Comparison of ENCODE assay signal across 46 mouse cellular contexts in genomic region chr16:44877595-44877994, GRCm38 (mm10). TPM values are rescaled to one million over a fixed set of nuclear protein-coding genes. Genes with fewer than 3 reads are reported as not detected.
"Had no signal": no experiment of that assay in that cellular context is flagged by ENCODE, and none has a peak within 500 bp of the region (broad histone marks: within the 10 kb centered on the region; RNA-seq: fewer than 3 reads in every experiment).

No protein-coding gene starts in this region.

- H3K4me3 ChIP-seq: heart, embryonic 12.5 days; heart, embryonic 13.5 days; heart, embryonic 15.5 days; hindbrain, embryonic 10.5 days; hindbrain, embryonic 12.5 days; hindbrain, embryonic 13.5 days; hindbrain, embryonic 15.5 days; intestine, embryonic 15.5 days; kidney, embryonic 15.5 days; layer of hippocampus, adult 2 months; left cerebral cortex, adult 2 months had no signal

- H3K9me3 ChIP-seq: heart, embryonic 12.5 days; heart, embryonic 13.5 days; heart, embryonic 15.5 days; hindbrain, embryonic 10.5 days; hindbrain, embryonic 12.5 days; hindbrain, embryonic 13.5 days; hindbrain, embryonic 15.5 days; intestine, embryonic 15.5 days; kidney, embryonic 15.5 days had no signal

- DNase-seq: heart, postnatal 10 days; heart, postnatal 14 days; heart, postnatal 36 days; heart, postnatal 4 days; kidney, adult 11 months; kidney, adult 18-20 months; kidney, adult 2 months; kidney, adult 8-10 months; kidney, adult 9 months; kidney, postnatal 10 days; kidney, postnatal 14 days; kidney, postnatal 25 days; kidney, postnatal 36 days; kidney, postnatal 4 days; layer of hippocampus, adult 9-11 months; layer of hippocampus, postnatal 36 days had no signal

- ATAC-seq: hindbrain, embryonic 16.5 days; hindbrain, postnatal 0 days; inflammation-experienced regulatory T-cells, adult 6 months; intestine, embryonic 15.5 days; intestine, embryonic 16.5 days; intestine, postnatal 0 days had no signal

- H3K27me3 ChIP-seq: heart, embryonic 12.5 days; heart, embryonic 13.5 days; heart, embryonic 15.5 days; hindbrain, embryonic 12.5 days; hindbrain, embryonic 13.5 days; hindbrain, embryonic 15.5 days; intestine, embryonic 15.5 days; kidney, embryonic 15.5 days had no signal

- H3K9ac ChIP-seq: heart, embryonic 12.5 days; heart, embryonic 13.5 days; heart, embryonic 15.5 days; hindbrain, embryonic 12.5 days; hindbrain, embryonic 13.5 days; hindbrain, embryonic 14.5 days; hindbrain, embryonic 15.5 days; intestine, embryonic 15.5 days; kidney, embryonic 15.5 days had no signal

- H3K27ac ChIP-seq: heart, embryonic 13.5 days; heart, embryonic 15.5 days; hindbrain, embryonic 10.5 days; hindbrain, embryonic 12.5 days; hindbrain, embryonic 13.5 days; hindbrain, embryonic 14.5 days; hindbrain, embryonic 15.5 days; hindbrain, postnatal 0 days; intestine, embryonic 15.5 days; kidney, embryonic 15.5 days; kidney, postnatal 0 days; layer of hippocampus, adult 2 months; left cerebral cortex, adult 2 months had no signal

- H3K36me3 ChIP-seq: heart, embryonic 12.5 days; heart, embryonic 13.5 days; heart, embryonic 15.5 days; hindbrain, embryonic 10.5 days; hindbrain, embryonic 12.5 days; hindbrain, embryonic 13.5 days; hindbrain, embryonic 15.5 days; intestine, embryonic 15.5 days; kidney, embryonic 15.5 days had no signal

- H3K4me1 ChIP-seq: heart, embryonic 15.5 days; hindbrain, embryonic 12.5 days; hindbrain, embryonic 13.5 days; hindbrain, embryonic 15.5 days; intestine, embryonic 15.5 days; kidney, embryonic 15.5 days had no signal

RNA-seq across cellular contexts. Expression of gene Cd200r2, which starts 10.7 kb away (rescaled TPM):
- total RNA-seq: heart, postnatal 10 days; heart, postnatal 14 days; heart, postnatal 25 days; heart, postnatal 36 days; heart, postnatal 4 days; hindbrain, postnatal 0 days; layer of hippocampus, adult 18-20 months; layer of hippocampus, adult 2 months; layer of hippocampus, adult 8-10 months; layer of hippocampus, postnatal 10 days; layer of hippocampus, postnatal 14 days; layer of hippocampus, postnatal 25 days; layer of hippocampus, postnatal 36 days; left cerebral cortex, adult 18-20 months; left cerebral cortex, adult 2 months had no signal
- polyA plus RNA-seq: heart, postnatal 0 days; hindbrain, embryonic 10.5 days; hindbrain, embryonic 11.5 days; hindbrain, embryonic 12.5 days; hindbrain, embryonic 13.5 days; hindbrain, embryonic 14.5 days; hindbrain, embryonic 15.5 days; hindbrain, embryonic 16.5 days; hindbrain, postnatal 0 days; intestine, embryonic 14.5 days; kidney, adult 2 months; kidney, embryonic 14.5 days; kidney, embryonic 15.5 days; kidney, embryonic 16.5 days; kidney, postnatal 0 days had no signal
